Mouse (Mus musculus): ENCODE measurements around the gene Agbl1. TPM values are rescaled to one million over a fixed set of nuclear protein-coding genes. Genes with fewer than 3 reads are reported as not detected.
A peak's percentile ranks its signal among the peaks of the same experiment; 100 is the strongest.

Agbl1 gene
- polyA plus RNA-seq, 1 experiment from 2014 or later: 0.18 TPM

DNA sequence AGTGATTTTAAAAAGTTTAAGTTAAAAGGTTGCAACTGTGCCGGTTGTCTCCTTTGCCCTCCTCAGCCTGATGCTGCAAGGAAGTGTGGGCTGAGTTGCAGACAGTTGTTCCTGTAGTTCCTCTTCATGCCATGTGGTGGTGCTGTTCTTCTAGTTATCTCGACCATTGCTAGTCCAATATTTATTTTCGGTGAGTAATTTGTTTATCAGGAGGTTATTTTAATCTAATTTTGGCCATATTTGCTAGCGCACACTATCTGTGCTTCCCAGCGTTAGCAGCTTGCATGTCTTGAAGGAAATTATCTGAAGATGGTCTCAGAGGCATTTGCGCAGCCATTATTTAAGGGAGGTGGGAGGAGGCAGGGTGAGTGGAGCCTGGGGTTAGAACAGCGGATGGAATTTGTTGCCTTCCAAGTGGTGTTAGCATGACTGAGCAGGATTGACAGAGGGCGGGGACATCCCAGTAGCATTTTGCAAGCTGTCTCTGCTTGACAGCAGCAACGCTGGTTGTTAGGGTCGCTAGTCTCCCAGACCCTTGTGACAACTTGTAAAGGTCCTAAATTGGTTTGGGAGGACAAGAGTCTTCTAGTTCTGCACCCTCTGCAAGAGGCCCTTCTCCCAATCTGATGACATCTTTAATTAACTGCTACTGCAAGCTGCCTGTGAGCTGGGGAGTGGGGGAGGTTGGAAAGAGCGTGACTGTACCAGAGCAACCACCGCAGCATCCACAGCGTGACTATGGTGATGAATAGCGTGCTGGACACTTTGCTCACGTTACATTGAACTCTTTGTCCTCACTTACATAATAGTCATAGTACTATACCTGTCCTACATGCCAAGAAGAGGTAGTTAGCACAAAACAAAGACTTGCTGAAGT is 163.5 kb downstream of the Agbl1 start:
- Histone ChIP-seq H3K4me2 (peak overlapping the region; percentile 40), H3K27me3 (peaks cover 10% of the 10 kb centered on the region; the same call in 1 of the 2 replicates), H3K36me3 (no peaks in the 10 kb centered on the region), H3K4me3 (peak overlapping the region; percentile 28), H3K4me1 (peaks cover 10% of the 10 kb centered on the region), H3K9ac (no peak overlapping the region), H3K9me3 (no peaks in the 10 kb centered on the region), H3K27ac (no peak overlapping the region)
- WGBS: 20% methylated on average over 15 of the region's 15 CpGs
- no peak for ATAC-seq (ENCODE audit: insufficient number of reproducible peaks, low FRiP score, low TSS enrichment, low read depth)

DNA sequence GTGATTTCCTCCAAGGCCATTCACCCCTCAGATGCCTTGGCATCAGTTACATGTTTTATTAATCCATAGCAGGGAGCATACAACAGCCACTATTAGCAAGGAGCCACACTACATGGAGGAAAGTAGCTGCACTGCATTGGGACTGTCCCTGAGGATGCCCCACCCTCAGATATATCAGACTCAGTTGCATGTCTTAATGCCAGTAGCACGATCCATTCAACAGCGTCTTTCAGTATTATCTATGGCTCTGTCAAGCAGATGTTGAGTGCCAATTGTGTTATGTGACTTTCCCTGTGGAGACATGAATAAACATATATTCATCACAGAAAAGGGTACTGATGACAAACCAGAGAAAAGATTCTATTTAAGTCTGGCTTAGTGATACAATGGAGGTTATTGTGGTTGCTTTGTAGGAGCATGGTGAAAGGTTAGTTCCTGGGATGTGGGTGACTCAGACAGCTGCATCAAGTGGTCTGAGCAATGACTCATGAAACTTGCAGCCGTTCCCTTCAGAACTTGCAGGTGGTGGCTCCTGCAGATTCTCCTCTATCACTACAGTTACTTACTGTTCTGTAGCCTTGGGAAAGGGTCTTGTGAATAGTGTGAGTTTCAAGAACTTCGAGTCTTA is 178.4 kb downstream of the Agbl1 start:
- Histone ChIP-seq H3K9me3 (no peaks in the 10 kb centered on the region), H3K9ac (no peak overlapping the region), H3K27me3 (no peaks in the 10 kb centered on the region), H3K27ac (no peak overlapping the region), H3K36me3 (no peaks in the 10 kb centered on the region), H3K4me2 (no peak overlapping the region), H3K4me3 (no peak overlapping the region), H3K4me1 (no peaks in the 10 kb centered on the region)
- WGBS: 84% methylated on average over 4 of the region's 4 CpGs
- ATAC-seq (ENCODE audit: insufficient number of reproducible peaks, low FRiP score, low TSS enrichment, low read depth): no peak

DNA sequence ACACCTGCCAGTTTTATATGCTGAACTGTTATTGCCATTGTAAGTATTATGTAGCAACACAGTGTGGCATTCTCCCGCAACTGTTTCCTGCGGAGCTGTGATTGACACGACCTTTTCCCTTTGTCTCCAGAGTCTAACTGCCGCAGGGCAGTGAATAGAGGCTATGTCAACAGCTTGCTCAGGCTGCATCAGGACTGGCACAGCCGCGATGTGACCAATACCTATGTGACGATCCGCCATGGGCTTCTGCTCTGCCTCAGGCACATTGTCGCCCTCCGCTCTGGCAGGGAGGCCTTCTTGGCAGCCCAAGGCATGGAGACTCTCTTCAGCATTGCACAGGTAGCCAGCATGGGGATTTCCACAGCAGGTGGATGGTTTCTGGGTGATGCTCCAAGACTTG is 179.3 kb downstream of the Agbl1 start:
- Histone ChIP-seq H3K4me1 (no peaks in the 10 kb centered on the region), H3K36me3 (no peaks in the 10 kb centered on the region), H3K27ac (no peak overlapping the region), H3K9me3 (no peaks in the 10 kb centered on the region), H3K27me3 (no peaks in the 10 kb centered on the region), H3K4me2 (no peak overlapping the region), H3K4me3 (no peak overlapping the region), H3K9ac (no peak overlapping the region)
- WGBS: 85% methylated on average over 10 of the region's 10 CpGs
- no peak for ATAC-seq (ENCODE audit: insufficient number of reproducible peaks, low FRiP score, low TSS enrichment, low read depth)

DNA sequence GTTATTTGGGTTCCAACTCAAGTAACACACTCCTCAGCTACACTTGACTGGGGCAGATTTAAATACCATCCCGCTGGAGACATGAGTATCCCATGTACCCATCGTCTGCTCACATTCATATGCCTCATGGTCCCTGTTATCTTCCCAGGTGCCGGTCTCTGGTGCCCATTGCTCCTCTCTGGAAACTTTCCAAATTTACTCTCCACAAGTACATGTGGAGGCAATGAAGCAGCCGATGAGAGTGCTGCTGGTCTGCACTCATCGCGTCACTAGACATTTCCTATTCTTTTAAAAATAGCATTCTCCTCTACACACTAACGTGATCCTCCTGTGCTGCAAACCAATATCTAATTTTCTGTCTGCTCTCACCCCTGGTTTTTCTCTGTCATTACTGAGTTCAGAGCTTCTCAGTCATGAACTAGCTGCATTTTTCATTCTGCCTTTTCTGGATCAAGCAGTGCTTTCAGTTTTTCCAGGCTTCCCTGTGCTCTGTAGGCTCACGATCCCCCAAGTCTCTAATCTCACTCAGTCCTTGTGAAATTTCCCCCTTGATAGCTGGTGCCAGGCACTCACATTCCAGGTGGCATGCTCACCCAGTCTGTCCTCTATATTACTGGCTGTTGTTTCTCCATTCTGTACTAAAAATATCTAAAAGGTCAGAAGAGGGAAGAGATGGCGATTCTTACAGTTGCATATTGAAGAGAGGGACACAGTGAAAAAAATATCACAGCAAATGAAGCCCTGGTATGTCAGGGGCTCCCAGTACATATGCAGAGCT is 180.9 kb downstream of the Agbl1 start:
- Histone ChIP-seq H3K9me3 (no peaks in the 10 kb centered on the region), H3K27ac (no peak overlapping the region), H3K4me2 (no peak overlapping the region), H3K27me3 (no peaks in the 10 kb centered on the region), H3K9ac (no peak overlapping the region), H3K4me1 (no peaks in the 10 kb centered on the region), H3K36me3 (no peaks in the 10 kb centered on the region), H3K4me3 (no peak overlapping the region)
- ATAC-seq (ENCODE audit: insufficient number of reproducible peaks, low FRiP score, low TSS enrichment, low read depth): no peak
- whole genome bisulfite sequencing: 63% methylated on average over 9 of the region's 9 CpGs

DNA sequence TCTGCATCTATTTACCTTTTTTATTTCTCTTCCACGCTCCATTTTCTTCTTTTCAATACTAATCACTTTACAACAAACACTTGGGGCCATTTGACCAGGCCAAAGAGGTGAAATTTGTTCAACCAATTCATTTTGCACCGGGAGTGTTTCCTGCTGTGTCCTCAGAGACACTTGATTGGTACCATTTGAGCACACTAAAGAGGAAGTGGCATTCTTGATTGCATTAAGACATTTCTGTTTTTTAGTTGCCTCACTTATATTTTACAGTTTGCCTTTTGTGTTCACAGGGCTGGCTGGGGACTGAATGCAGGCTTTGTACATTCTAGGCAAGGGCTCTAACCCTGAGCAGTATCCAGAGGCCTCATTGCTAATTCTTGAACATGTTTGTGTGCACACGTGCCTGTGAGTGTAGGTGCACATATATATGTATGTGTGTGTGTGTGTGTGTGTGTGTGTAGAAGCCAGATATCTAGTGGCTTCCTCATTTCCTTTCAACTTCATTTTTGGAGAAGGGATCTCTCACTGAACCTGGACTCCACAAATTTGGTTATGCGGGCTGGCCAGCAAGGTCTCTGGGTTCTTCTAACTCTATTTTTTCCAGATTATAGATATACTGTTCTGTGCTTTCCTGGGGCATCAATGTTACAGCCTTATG is 182.4 kb downstream of the Agbl1 start:
- no peak for ATAC-seq (ENCODE audit: insufficient number of reproducible peaks, low FRiP score, low TSS enrichment, low read depth)
- H3K27ac ChIP-seq: no peak overlapping the region
- no peaks in the 10 kb centered on the region for H3K27me3 ChIP-seq
- H3K36me3 ChIP-seq: no peaks in the 10 kb centered on the region
- H3K9me3 ChIP-seq: no peaks in the 10 kb centered on the region
- no peak overlapping the region for H3K4me2 ChIP-seq
- 55% methylated on average over 4 of the region's 4 CpGs for WGBS
- H3K4me1 ChIP-seq: no peaks in the 10 kb centered on the region
- no peak overlapping the region for H3K4me3 ChIP-seq
- H3K9ac ChIP-seq: no peak overlapping the region

DNA sequence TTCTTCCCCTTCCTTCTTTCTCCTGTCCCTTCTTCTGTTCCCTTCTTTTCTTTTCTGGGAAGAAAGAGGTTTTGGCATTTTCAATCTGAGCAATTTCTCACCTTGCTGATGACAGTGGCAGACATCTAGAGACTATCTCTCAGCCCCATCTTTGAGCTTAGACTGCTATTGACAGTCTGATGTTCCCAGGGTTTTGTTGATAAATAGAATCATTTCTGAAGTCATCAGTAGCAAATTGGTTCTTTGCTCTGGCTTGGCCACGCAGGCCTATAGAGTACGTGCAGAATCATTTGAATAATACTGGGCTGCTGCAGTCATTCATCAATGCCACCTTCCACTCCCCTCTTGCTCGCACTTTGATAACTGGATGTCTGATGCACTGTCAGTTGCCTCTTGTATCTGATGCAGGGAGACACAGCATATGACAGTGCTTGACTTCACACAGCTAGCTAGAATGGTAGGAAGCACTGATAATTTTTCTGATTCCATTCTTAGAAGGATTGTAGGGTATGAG is 186.5 kb downstream of the Agbl1 start:
- ATAC-seq (ENCODE audit: insufficient number of reproducible peaks, low FRiP score, low TSS enrichment, low read depth): no peak
- Histone ChIP-seq H3K4me1 (no peaks in the 10 kb centered on the region), H3K27ac (no peak overlapping the region), H3K9me3 (no peaks in the 10 kb centered on the region), H3K4me3 (no peak overlapping the region), H3K9ac (no peak overlapping the region), H3K27me3 (no peaks in the 10 kb centered on the region), H3K36me3 (no peaks in the 10 kb centered on the region), H3K4me2 (no peak overlapping the region)
- WGBS: 76% methylated on average over 3 of the region's 3 CpGs

DNA sequence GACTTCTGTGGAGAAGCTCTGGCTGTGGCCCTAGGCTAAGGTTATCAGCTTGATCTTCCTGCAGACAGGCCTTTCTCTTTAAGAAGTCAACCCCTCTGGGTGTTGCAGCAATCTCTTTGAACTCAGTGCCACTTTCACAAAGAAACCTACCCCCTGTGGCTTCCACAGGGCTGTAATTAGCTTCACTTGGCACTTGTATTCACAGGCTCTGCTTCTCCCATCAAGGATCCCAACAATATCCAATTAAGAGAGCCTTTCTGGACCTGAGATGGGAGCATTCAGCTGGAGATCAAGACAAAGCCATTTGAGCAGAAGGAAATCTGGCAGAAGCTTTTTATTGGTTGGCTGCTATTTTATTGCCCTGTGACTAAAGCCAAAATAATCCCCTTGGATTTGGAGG is 208.9 kb downstream of the Agbl1 start:
- H3K4me1 ChIP-seq: no peaks in the 10 kb centered on the region
- H3K4me2 ChIP-seq: no peak overlapping the region
- H3K9ac ChIP-seq: no peak overlapping the region
- H3K27ac ChIP-seq: no peak overlapping the region
- H3K9me3 ChIP-seq: no peaks in the 10 kb centered on the region
- ATAC-seq (ENCODE audit: insufficient number of reproducible peaks, low FRiP score, low TSS enrichment, low read depth): no peak
- H3K36me3 ChIP-seq: no peaks in the 10 kb centered on the region
- no peaks in the 10 kb centered on the region for H3K27me3 ChIP-seq
- no peak overlapping the region for H3K4me3 ChIP-seq

DNA sequence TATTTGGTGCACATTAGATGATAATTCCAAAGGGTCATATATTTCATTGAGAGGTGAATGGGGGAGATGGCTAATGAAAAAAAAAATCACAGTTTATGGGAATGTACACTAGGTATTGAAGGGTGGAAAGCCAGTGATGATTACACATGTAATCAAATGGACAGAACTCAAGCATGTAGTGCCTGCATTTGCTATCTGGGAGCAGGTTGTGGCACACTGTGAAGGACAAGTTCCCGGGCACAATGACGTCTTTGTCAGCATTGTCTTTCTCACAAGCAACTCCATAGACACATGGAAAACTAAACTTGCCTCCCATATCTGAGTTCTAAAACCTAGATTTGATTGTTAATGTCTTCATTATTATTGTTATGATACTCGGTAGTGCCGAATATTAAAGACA is 209.3 kb downstream of the Agbl1 start:
- ATAC-seq (ENCODE audit: insufficient number of reproducible peaks, low FRiP score, low TSS enrichment, low read depth): no peak
- no peaks in the 10 kb centered on the region for H3K36me3 ChIP-seq
- 71% methylated on average over 4 of the region's 4 CpGs for WGBS
- H3K27me3 ChIP-seq: no peaks in the 10 kb centered on the region
- H3K4me3 ChIP-seq: no peak overlapping the region
- no peak overlapping the region for H3K9ac ChIP-seq
- no peaks in the 10 kb centered on the region for H3K4me1 ChIP-seq
- no peak overlapping the region for H3K4me2 ChIP-seq
- H3K9me3 ChIP-seq: no peaks in the 10 kb centered on the region
- H3K27ac ChIP-seq: no peak overlapping the region

DNA sequence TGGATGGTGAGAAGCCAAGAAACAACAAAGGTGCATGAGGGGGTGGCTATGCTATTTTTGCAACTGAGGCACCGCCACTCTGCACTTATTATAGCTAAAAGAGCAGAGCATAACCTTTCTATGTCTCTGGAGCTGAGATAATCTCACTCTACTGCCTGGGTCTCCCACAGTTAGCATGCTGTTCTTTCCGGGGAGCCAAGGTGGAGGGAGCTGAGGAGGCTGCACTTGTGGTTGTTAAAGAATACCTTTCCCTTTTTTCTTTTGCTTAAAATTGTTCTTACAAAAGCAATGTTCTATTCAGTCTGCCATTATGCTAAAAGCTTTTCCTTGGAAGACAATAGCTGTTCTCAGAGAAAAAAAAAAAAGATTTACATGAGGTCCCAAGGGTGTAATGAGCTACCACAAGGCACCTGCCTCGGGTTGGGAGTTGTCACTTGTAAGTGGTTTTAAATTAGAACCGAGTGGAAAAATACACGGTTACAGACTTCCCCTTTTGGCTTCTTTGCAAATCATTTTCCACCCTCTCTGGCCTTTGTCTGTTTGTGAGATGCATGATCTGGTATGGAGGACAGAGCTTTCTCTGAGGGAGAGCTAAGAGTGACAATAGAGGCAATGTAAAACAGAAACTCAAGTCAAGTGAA is 232.8 kb downstream of the Agbl1 start:
- WGBS: 53% methylated on average over 5 of the region's 5 CpGs
- no peak for ATAC-seq (ENCODE audit: insufficient number of reproducible peaks, low FRiP score, low TSS enrichment, low read depth)
- H3K4me2 ChIP-seq: no peak overlapping the region

DNA sequence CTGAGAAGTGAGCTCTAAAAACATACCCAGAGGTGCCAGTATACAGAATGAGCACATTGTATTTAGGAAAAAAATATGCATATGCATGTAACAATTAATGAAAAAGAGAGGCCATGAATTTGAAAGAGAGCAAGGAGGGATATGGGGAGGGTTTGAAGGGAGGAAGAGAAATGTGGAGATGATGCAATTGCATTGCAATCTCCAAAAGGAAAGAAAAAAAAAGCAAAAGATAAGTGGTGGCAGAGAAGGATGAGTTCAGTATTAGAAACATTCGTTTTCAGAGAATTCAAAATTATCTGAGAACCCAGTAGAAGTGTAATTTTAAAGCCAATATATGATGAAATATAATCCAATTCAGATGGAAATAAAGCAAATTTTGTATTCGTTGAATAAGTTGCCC is 236.7 kb downstream of the Agbl1 start:
- H3K4me2 ChIP-seq: no peak overlapping the region
- H3K36me3 ChIP-seq: no peaks in the 10 kb centered on the region
- H3K4me1 ChIP-seq: no peaks in the 10 kb centered on the region
- no peak overlapping the region for H3K9ac ChIP-seq
- no peak for ATAC-seq (ENCODE audit: insufficient number of reproducible peaks, low FRiP score, low TSS enrichment, low read depth)
- H3K9me3 ChIP-seq: no peaks in the 10 kb centered on the region
- H3K27me3 ChIP-seq: no peaks in the 10 kb centered on the region
- H3K27ac ChIP-seq: no peak overlapping the region
- 67% methylated on average over 2 of the region's 2 CpGs for WGBS
- no peak overlapping the region for H3K4me3 ChIP-seq

More for the DNA sequence above, 232.8 kb downstream of the Agbl1 start:
- H3K9me3 ChIP-seq: no peaks in the 10 kb centered on the region
- H3K9ac ChIP-seq: no peak overlapping the region
- H3K4me3 ChIP-seq: no peak overlapping the region
- no peaks in the 10 kb centered on the region for H3K27me3 ChIP-seq
- no peaks in the 10 kb centered on the region for H3K4me1 ChIP-seq
- no peaks in the 10 kb centered on the region for H3K36me3 ChIP-seq
- no peak overlapping the region for H3K27ac ChIP-seq

DNA sequence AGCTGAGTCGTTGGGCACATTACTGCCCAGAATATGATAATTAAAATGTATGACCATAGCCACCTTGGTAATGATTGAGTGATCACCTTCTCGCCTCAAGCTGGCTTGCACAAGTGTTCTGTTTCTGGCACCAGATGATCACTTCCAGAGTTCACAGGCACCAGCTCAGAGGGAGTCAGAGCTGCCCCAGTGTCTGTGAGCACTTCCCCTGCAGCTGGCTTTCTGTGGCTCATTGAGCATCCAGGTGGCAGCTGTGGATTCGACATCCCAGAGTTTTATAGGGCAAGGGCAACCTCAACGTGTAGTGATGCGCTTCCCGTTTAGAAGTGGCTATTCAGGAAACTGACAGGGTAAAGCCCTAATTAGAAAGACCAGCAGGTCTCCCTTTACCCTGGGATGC is 244.5 kb downstream of the Agbl1 start:
- Histone ChIP-seq H3K4me3 (no peak overlapping the region), H3K4me1 (no peaks in the 10 kb centered on the region), H3K27me3 (no peaks in the 10 kb centered on the region), H3K27ac (no peak overlapping the region), H3K9me3 (no peaks in the 10 kb centered on the region), H3K9ac (no peak overlapping the region), H3K36me3 (no peaks in the 10 kb centered on the region), H3K4me2 (no peak overlapping the region)
- no peak for ATAC-seq (ENCODE audit: insufficient number of reproducible peaks, low FRiP score, low TSS enrichment, low read depth)
- 20% methylated on average over 6 of the region's 6 CpGs for WGBS

All from limb, embryonic 15.5 days (tissue).